Mouse (Mus musculus): ENCODE measurements around the gene Pnmal2. TPM values are rescaled to one million over a fixed set of nuclear protein-coding genes. Genes with fewer than 3 reads are reported as not detected.

Pnmal2 gene
- total and polyA plus RNA-seq, 3 experiments, result 0.07 TPM; not detected in 2

- peaks cover 0 to 20% of the 10 kb centered on the region in 2 experiments for H3K36me3 ChIP-seq (ENCODE audit: control insufficient read depth in 1 of 2, insufficient read depth in 2 of 2, low read length in 2 of 2)
- no peak overlapping the region for H3K9ac ChIP-seq (ENCODE audit: control insufficient read depth, low read depth, low read length, poor library complexity, severe bottlenecking)
These were observed 32.6 kb upstream of the Pnmal2 start for GRCm38 (mm10) chr7:16911904-16912303.

GRCm38 (mm10) chr7:16912360-16912759 is 32.1 kb upstream of the Pnmal2 start:
- no peak for DNase-seq (ENCODE audit: low read depth, low spot score)
- no peak overlapping the region for H3K9ac ChIP-seq (ENCODE audit: control insufficient read depth, low read depth, low read length, poor library complexity, severe bottlenecking)
- H3K4me1 ChIP-seq (ENCODE audit: control insufficient read depth in 1 of 2, insufficient read depth in 2 of 2, low read length in 2 of 2), result peaks cover 2 to 27% of the 10 kb centered on the region in 2 experiments
- TF ChIP-seq MYB (IDR thresholded peaks at IDR 0.05; ENCODE audit: low read depth, low read length) (no peak), TAL1 (IDR thresholded peaks at IDR 0.05; ENCODE audit: low read length) (no peak), NRF1 (IDR thresholded peaks at IDR 0.05; ENCODE audit: insufficient read depth, low read depth, low read length, poor library complexity, severe bottlenecking) (no peak), GABPA (IDR thresholded peaks at IDR 0.05; ENCODE audit: low read depth, low read length) (no peak), HCFC1 (IDR thresholded peaks at IDR 0.05; ENCODE audit: low read depth, low read length) (no peak), MXI1 (IDR thresholded peaks at IDR 0.05; ENCODE audit: low read depth, low read length) (no peak), CTCF (IDR thresholded peaks at IDR 0.05 in 2 of 3, conservative IDR thresholded peaks at IDR 0.05 in 1 of 3; ENCODE audit: control insufficient read depth in 1 of 3, insufficient read depth in 1 of 3, low read depth in 2 of 3, low read length in 3 of 3, poor library complexity in 1 of 3, severe bottlenecking in 1 of 3) (no peak), ZC3H11A (IDR thresholded peaks at IDR 0.05; ENCODE audit: low read depth, low read length) (no peak), ZNF384 (IDR thresholded peaks at IDR 0.05; ENCODE audit: low read depth, low read length) (no peak), KAT2A (conservative IDR thresholded peaks at IDR 0.05; ENCODE audit: low read depth, low read length) (no peak), USF2 (IDR thresholded peaks at IDR 0.05; ENCODE audit: borderline replicate concordance in 1 of 2, insufficient read depth in 1 of 2, low read depth in 1 of 2, low read length in 2 of 2) (no peak), BHLHE40 (IDR thresholded peaks at IDR 0.05; ENCODE audit: borderline replicate concordance, low read depth, low read length) (no peak), MEF2A (IDR thresholded peaks at IDR 0.05; ENCODE audit: extremely low read depth, insufficient replicate concordance, low read depth, low read length, poor library complexity, severe bottlenecking) (no peak)
- H3K27me3 ChIP-seq (ENCODE audit: control insufficient read depth in 1 of 2, insufficient read depth in 2 of 2, low read length in 2 of 2), result no peaks in the 10 kb centered on the region
- no peak overlapping the region for H3K4me3 ChIP-seq (ENCODE audit: control insufficient read depth in 1 of 2, insufficient read depth in 1 of 2, low read depth in 2 of 2, low read length in 2 of 2)
- H3K36me3 ChIP-seq (ENCODE audit: control insufficient read depth in 1 of 2, insufficient read depth in 2 of 2, low read length in 2 of 2), result peaks cover 0 to 20% of the 10 kb centered on the region in 2 experiments
- peaks cover 17% of the 10 kb centered on the region for H3K79me2 ChIP-seq (ENCODE audit: control insufficient read depth, insufficient read depth, low read length, poor library complexity)
- no peak overlapping the region for H3K27ac ChIP-seq (ENCODE audit: control insufficient read depth, low read depth, low read length)
- H3K9me3 ChIP-seq (replicated peaks; ENCODE audit: insufficient read depth, low read length), result no peaks in the 10 kb centered on the region

More at GRCm38 (mm10) chr7:16911904-16912303, 32.6 kb upstream of the Pnmal2 start:
- no peaks in the 10 kb centered on the region for H3K9me3 ChIP-seq (replicated peaks; ENCODE audit: insufficient read depth, low read length)
- H3K27me3 ChIP-seq (ENCODE audit: control insufficient read depth in 1 of 2, insufficient read depth in 2 of 2, low read length in 2 of 2), result no peaks in the 10 kb centered on the region
- H3K79me2 ChIP-seq (ENCODE audit: control insufficient read depth, insufficient read depth, low read length, poor library complexity), result peaks cover 21% of the 10 kb centered on the region
- H3K27ac ChIP-seq (ENCODE audit: control insufficient read depth, low read depth, low read length), result no peak overlapping the region
- peaks cover 2 to 27% of the 10 kb centered on the region in 2 experiments for H3K4me1 ChIP-seq (ENCODE audit: control insufficient read depth in 1 of 2, insufficient read depth in 2 of 2, low read length in 2 of 2)
- TF ChIP-seq ZNF384 (IDR thresholded peaks at IDR 0.05; ENCODE audit: low read depth, low read length), result no peak
- no peak for TF ChIP-seq POLR2A (IDR thresholded peaks at IDR 0.05; ENCODE audit: control insufficient read depth in 1 of 2, insufficient read depth in 1 of 2, low read depth in 1 of 2, low read length in 2 of 2, poor library complexity in 1 of 2)
- no peak for TF ChIP-seq MAX (IDR thresholded peaks at IDR 0.05; ENCODE audit: low read length)
- no peak for TF ChIP-seq MXI1 (IDR thresholded peaks at IDR 0.05; ENCODE audit: low read depth, low read length)
- TF ChIP-seq MYB (IDR thresholded peaks at IDR 0.05; ENCODE audit: low read depth, low read length), result no peak
- TF ChIP-seq ZKSCAN1 (IDR thresholded peaks at IDR 0.05; ENCODE audit: low read depth, low read length), result no peak
- no peak for TF ChIP-seq RCOR1 (IDR thresholded peaks at IDR 0.05; ENCODE audit: low read depth, low read length)
- H3K4me3 ChIP-seq (ENCODE audit: control insufficient read depth in 1 of 2, insufficient read depth in 1 of 2, low read depth in 2 of 2, low read length in 2 of 2), result no peak overlapping the region
- DNase-seq (ENCODE audit: low read depth, low spot score), result no peak
